Mouse (Mus musculus) G1E (cell line): ENCODE results near the gene Sugp1.

ENCODE experiments used
- CTCF ChIP-seq: IDR thresholded peaks from 2 replicates; pipeline ENCODE4 v1.5.1; 2012; ENCODE audit warnings: low read depth, low read length, inconsistent platforms, mixed read lengths
- GATA1 ChIP-seq: IDR thresholded peaks from 2 replicates; pipeline ENCODE4 v1.6.1; 2012; ENCODE audit warnings: borderline replicate concordance, low read length, inconsistent platforms, mixed read lengths
- GATA2 ChIP-seq: IDR thresholded peaks from 2 replicates; pipeline ENCODE4 v1.6.1; 2012; ENCODE audit warnings: low read depth, low read length, inconsistent platforms, borderline replicate concordance
- POLR2AphosphoS5 ChIP-seq: IDR thresholded peaks from 2 replicates; pipeline ENCODE4 v1.6.1; 2012; ENCODE audit warnings: low read depth, low read length, inconsistent platforms; ENCODE audit not compliant: insufficient replicate concordance
- TAL1 ChIP-seq: conservative IDR thresholded peaks from 2 replicates; pipeline ENCODE4 v1.6.1; 2012; ENCODE audit warnings: low read depth, low read length, inconsistent platforms, mixed read lengths

- no peak for TF ChIP-seq CTCF
- TF ChIP-seq GATA1: no peak
- no peak for TF ChIP-seq TAL1
- TF ChIP-seq POLR2AphosphoS5: no peak
- TF ChIP-seq GATA2: no peak
Observed at GRCm38 (mm10) chr8:70041885-70042546, 597 bp upstream of the Sugp1 start.
